Mouse (Mus musculus): ENCODE results near the gene Mark2.

DNA sequence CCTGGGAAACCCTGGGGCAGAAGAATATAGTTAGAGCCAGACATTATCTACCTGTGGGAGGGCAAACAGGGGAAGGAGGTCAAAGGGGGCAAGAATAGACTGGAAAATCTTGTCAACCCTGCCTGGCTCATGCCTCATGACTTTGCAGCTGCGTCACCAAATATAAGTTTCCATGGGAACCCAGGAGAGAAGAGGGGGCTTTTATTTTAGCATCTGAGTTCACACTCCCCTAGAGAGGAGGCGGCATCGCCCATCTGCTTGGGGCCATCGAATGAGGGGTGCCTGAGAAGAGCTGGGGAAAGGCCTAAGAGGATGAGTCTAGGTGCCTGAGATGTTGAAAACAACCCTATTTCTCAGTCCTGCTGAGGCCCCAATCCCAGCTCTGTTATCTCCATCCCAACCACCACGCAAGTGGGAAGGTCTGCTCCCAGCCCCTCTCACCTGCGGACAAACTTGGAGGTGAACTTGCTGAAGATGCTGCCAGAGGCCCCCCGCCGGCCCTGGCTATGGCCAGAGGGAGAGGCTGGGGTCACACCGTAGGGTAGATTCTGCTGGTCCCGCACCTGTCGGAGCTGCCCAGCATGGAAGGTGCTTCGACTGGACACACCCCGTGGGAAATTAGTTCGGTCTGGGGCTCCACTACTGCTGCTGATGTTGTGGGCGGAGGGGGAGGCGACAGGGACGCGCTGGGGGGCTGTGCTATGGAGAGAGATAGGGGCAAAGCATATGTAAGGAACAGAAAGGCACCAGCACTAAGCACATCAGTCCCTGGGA lies 60.9 kb downstream of the Mark2 start:
- TF ChIP-seq CTCF (IDR thresholded peaks at IDR 0.05; ENCODE audit: insufficient read depth, low read depth, low read length): no peak
- no peak for TF ChIP-seq POLR2A (IDR thresholded peaks at IDR 0.05; ENCODE audit: insufficient read depth, low read depth, low read length)

Data from olfactory bulb, adult 2 months (tissue).